Mouse (Mus musculus) spleen, adult 10 weeks (tissue): ENCODE results near the gene Dhx16. TPM values are rescaled to one million over a fixed set of nuclear protein-coding genes. Genes with fewer than 3 reads are reported as not detected.

Experiments
- polyA plus RNA-seq: library from polyadenylated mRNA; stranded (reverse); fragments of 350-450 nt; fragmentation: Illumina TruSeq; extraction: RNeasy Lipid Tissue Mini Kit (QIAGEN cat#74804); gene quantifications from one replicate; pipeline ENCODE4 v1.2.3, GENCODE M21; 2015; ENCODE audit warnings: low replicate concordance; ENCODE audit not compliant: insufficient read depth

The Dhx16 gene
- 124 TPM for polyA plus RNA-seq

GRCm38 (mm10) chr17:35879245-35880057 lies at the start of gene Dhx16:
Dhx16 (plus strand) TSS chr17:35879819.

GRCm38 (mm10) chr17:35838122-35838544 lies 41.5 kb upstream of the Dhx16 start, which contains the start of gene Tubb5:
Tubb5 (minus strand) TSS chr17:35838306.

GRCm38 (mm10) chr17:35841076-35841950 lies 38.3 kb upstream of the Dhx16 start, which contains the start of gene Mdc1:
Mdc1 (plus strand) TSS chr17:35841515.

GRCm38 (mm10) chr17:35861198-35861857 lies 18.3 kb upstream of the Dhx16 start, which contains the start of gene Nrm:
Nrm (plus strand) TSS chr17:35861318.

GRCm38 (mm10) chr17:35865481-35866280 lies 13.9 kb upstream of the Dhx16 start, which contains the start of gene Ppp1r18:
Ppp1r18 (plus strand) TSS chr17:35865593.

GRCm38 (mm10) chr17:35896781-35897643 lies 17.4 kb downstream of the Dhx16 start, which contains the start of gene 2310061I04Rik:
2310061I04Rik (minus strand) TSS chr17:35897431.

GRCm38 (mm10) chr17:35909919-35910369 lies 30.3 kb downstream of the Dhx16 start, which contains the start of gene Atat1:
Atat1 (minus strand) TSS chr17:35910075.

GRCm38 (mm10) chr17:35916297-35917142 lies 36.9 kb downstream of the Dhx16 start, which contains the start of the genes Mrps18b and Ppp1r10:
Mrps18b (minus strand) TSS chr17:35916389.
Ppp1r10 (plus strand) TSS chr17:35916434.

Other genes starting within 250 kb of the Dhx16 start
- gene Mucl3, start 236.1 kb upstream of the Dhx16 start, polyA plus RNA-seq, result not detected
- gene Vars2, start 212.2 kb upstream of the Dhx16 start, polyA plus RNA-seq, result 10.5 TPM
- gene Gtf2h4, start 206.1 kb upstream of the Dhx16 start, polyA plus RNA-seq, result 8.0 TPM
- gene Ddr1, start 175.2 kb upstream of the Dhx16 start, polyA plus RNA-seq, result 5.6 TPM
- gene Ier3, start 58.1 kb upstream of the Dhx16 start, polyA plus RNA-seq, result 3.4 TPM
- gene Flot1, start 56.6 kb upstream of the Dhx16 start, polyA plus RNA-seq, result 27.5 TPM
- gene Tubb5, start 41.5 kb upstream of the Dhx16 start, polyA plus RNA-seq, result 222 TPM
- 59.7 TPM for gene Mdc1, start 38.3 kb upstream of the Dhx16 start, polyA plus RNA-seq
- 43.1 TPM for gene Nrm, start 18.5 kb upstream of the Dhx16 start, polyA plus RNA-seq
- gene Ppp1r18, start 14.2 kb upstream of the Dhx16 start, polyA plus RNA-seq, result 139 TPM
- 29.9 TPM for gene 2310061I04Rik, start 17.6 kb downstream of the Dhx16 start, polyA plus RNA-seq
- 15.8 TPM for gene Atat1, start 30.3 kb downstream of the Dhx16 start, polyA plus RNA-seq
- 63.0 TPM for gene Mrps18b, start 36.6 kb downstream of the Dhx16 start, polyA plus RNA-seq
- 32.2 TPM for gene Ppp1r10, start 36.6 kb downstream of the Dhx16 start, polyA plus RNA-seq
- gene Abcf1, start 89.9 kb downstream of the Dhx16 start, polyA plus RNA-seq, result 133 TPM
- 19.0 TPM for gene Gnl1, start 100.0 kb downstream of the Dhx16 start, polyA plus RNA-seq
- 29.2 TPM for gene Prr3, start 100.4 kb downstream of the Dhx16 start, polyA plus RNA-seq
- 80.5 TPM for gene H2-T24, start 140.7 kb downstream of the Dhx16 start, polyA plus RNA-seq
- gene H2-T23, start 153.0 kb downstream of the Dhx16 start, polyA plus RNA-seq, result 186 TPM
- 124 TPM for gene H2-T22, start 162.9 kb downstream of the Dhx16 start, polyA plus RNA-seq
- gene Gm6034, start 163.1 kb downstream of the Dhx16 start, polyA plus RNA-seq, result 0.25 TPM
- gene Gm11127, start 178.6 kb downstream of the Dhx16 start, polyA plus RNA-seq, result not detected
- 1.1 TPM for gene Gm19684, start 241.9 kb downstream of the Dhx16 start, polyA plus RNA-seq
- not detected for gene Gm7030, start 249.6 kb downstream of the Dhx16 start, polyA plus RNA-seq